27 mouse cellular contexts compared by ENCODE assay signal in genomic region chr6:43434365-43434764, GRCm38 (mm10).
DNase-seq lines count a peak whose midpoint lies in the region; ATAC-seq and TF ChIP-seq lines count a peak whose summit lies in the region.
"Had no signal": no experiment of that assay in that cellular context is flagged by ENCODE, and none has a peak within 500 bp of the region (broad histone marks: within the 10 kb centered on the region; RNA-seq: fewer than 3 reads in every experiment).

No protein-coding gene starts in this region.

- CTCF ChIA-PET in Patski (lab: Charles Lee) = no interaction called here

- no peak overlapping the region for H3K9ac ChIP-seq in MEL (ENCODE audit: control insufficient read depth, low read depth, low read length, poor library complexity, severe bottlenecking)
- H3K9ac ChIP-seq in heart, adult 2 months (ENCODE audit: low read depth, low read length) = no peak overlapping the region
- H3K9ac ChIP-seq: embryonic facial prominence, embryonic 12.5 days; forebrain, embryonic 12.5 days had no signal

- intact Hi-C loops in heart, adult 2 months (cut with DNase I) = no loop called here

- in situ Hi-C loops in Patski (cut with MboI; ENCODE audit: low pct_unique_long_range_greater_than_20kb) = no loop called here

- peak; percentile 18 for DNase-seq in MEL (ENCODE audit: low read depth, low spot score)
- peak; percentile 43 for DNase-seq in Muller cell, postnatal 12 days (ENCODE audit: inconsistent ontology term)
- peak; percentile 13 for DNase-seq in Patski (ENCODE audit: low read depth, low spot score)
- DNase-seq in fibroblast of lung, adult 2 months (ENCODE audit: low read depth) = peak; percentile 49
- no peak for DNase-seq in heart, adult 2 months
- no peak for DNase-seq in embryo, embryonic 10 days (ENCODE audit: low spot score)
- DNase-seq: adrenal gland, adult 2 months; adrenal gland, postnatal 10 days; adrenal gland, postnatal 25 days; B cell, adult 2 months; cerebellum, adult 11 months; cerebellum, adult 18-20 months; cerebellum, adult 8-10 months; cerebellum, adult 9-11 months; cerebellum, postnatal 14 days; cerebellum, postnatal 36 days had no signal

- POLR2A ChIA-PET in Patski (lab: Charles Lee) = no interaction called here

- H3K27me3 ChIP-seq in MEL (ENCODE audit: control insufficient read depth in 1 of 2, insufficient read depth in 2 of 2, low read length in 2 of 2) (no peaks in the 10 kb centered on the region), Patski (no peaks in the 10 kb centered on the region)
- no peaks in the 10 kb centered on the region for H3K27me3 ChIP-seq in heart, adult 2 months (ENCODE audit: control insufficient read depth, insufficient read depth, low read length)
- H3K27me3 ChIP-seq: CH12.LX; embryonic facial prominence, embryonic 12.5 days; forebrain, embryonic 12.5 days had no signal

- H3K9me3 ChIP-seq in MEL (replicated peaks; ENCODE audit: insufficient read depth, low read length) = no peaks in the 10 kb centered on the region
- H3K9me3 ChIP-seq: embryonic facial prominence, embryonic 10.5 days; embryonic facial prominence, embryonic 12.5 days; forebrain, embryonic 10.5 days; forebrain, embryonic 12.5 days; G1E had no signal

- 86% methylated on average over 1 of the region's 1 CpGs for WGBS in heart, adult 2 months

- TF ChIP-seq RAD21 in MEL (IDR thresholded peaks at IDR 0.05; ENCODE audit: low read depth, low read length) = no peak

- no peak for TF ChIP-seq POLR2A in MEL (IDR thresholded peaks at IDR 0.05; ENCODE audit: control insufficient read depth in 1 of 2, insufficient read depth in 1 of 2, low read depth in 1 of 2, low read length in 2 of 2, poor library complexity in 1 of 2)
- no peak for TF ChIP-seq POLR2A in heart, adult 2 months (IDR thresholded peaks at IDR 0.05; ENCODE audit: insufficient read depth, low read depth, low read length)

- H3K27ac ChIP-seq in MEL (ENCODE audit: control insufficient read depth, low read depth, low read length) = no peak overlapping the region
- no peak overlapping the region for H3K27ac ChIP-seq in heart, adult 2 months
- H3K27ac ChIP-seq: embryonic facial prominence, embryonic 10.5 days; embryonic facial prominence, embryonic 12.5 days; forebrain, embryonic 10.5 days; forebrain, embryonic 12.5 days had no signal

- peaks cover 0 to 5% of the 10 kb centered on the region in 2 experiments; a peak in 2 of 4 replicates for H3K36me3 ChIP-seq in MEL (ENCODE audit: control insufficient read depth in 1 of 2, insufficient read depth in 2 of 2, low read length in 2 of 2)
- no peaks in the 10 kb centered on the region for H3K36me3 ChIP-seq in heart, adult 2 months (ENCODE audit: control insufficient read depth, insufficient read depth, low read length)
- H3K36me3 ChIP-seq: embryonic facial prominence, embryonic 10.5 days; embryonic facial prominence, embryonic 12.5 days; forebrain, embryonic 10.5 days; forebrain, embryonic 12.5 days; G1E had no signal

- ATAC-seq in Patski = peak; percentile 56
- no peak for ATAC-seq in erythroblast, adult 5-6 weeks (replicated peaks; ENCODE audit: low FRiP score, poor library complexity, severe bottlenecking)
- ATAC-seq in granulocyte monocyte progenitor cell, adult 5-6 weeks (replicated peaks; ENCODE audit: poor library complexity, severe bottlenecking) = no peak
- ATAC-seq: CD4-positive, CD25-positive, alpha-beta regulatory T cell, adult 4 months; forebrain, embryonic 14.5 days; forebrain, embryonic 16.5 days had no signal

- H3K79me2 ChIP-seq in MEL (ENCODE audit: control insufficient read depth, insufficient read depth, low read length, poor library complexity) = no peaks in the 10 kb centered on the region
- no peaks in the 10 kb centered on the region for H3K79me2 ChIP-seq in heart, adult 2 months (replicated peaks; ENCODE audit: control insufficient read depth, insufficient read depth, low read length)

- no peak for TF ChIP-seq CTCF in MEL (IDR thresholded peaks at IDR 0.05 in 2 of 3, conservative IDR thresholded peaks at IDR 0.05 in 1 of 3; ENCODE audit: control insufficient read depth in 1 of 3, insufficient read depth in 1 of 3, low read depth in 2 of 3, low read length in 3 of 3, poor library complexity in 1 of 3, severe bottlenecking in 1 of 3)
- no peak for TF ChIP-seq CTCF in Patski (IDR thresholded peaks at IDR 0.05)
- TF ChIP-seq CTCF in heart, adult 2 months (IDR thresholded peaks at IDR 0.05) = no peak

- no peaks in the 10 kb centered on the region for H3K4me1 ChIP-seq in MEL (ENCODE audit: control insufficient read depth in 1 of 2, insufficient read depth in 2 of 2, low read length in 2 of 2)
- H3K4me1 ChIP-seq in heart, adult 2 months (ENCODE audit: control insufficient read depth, insufficient read depth, low read length) = no peaks in the 10 kb centered on the region
- H3K4me1 ChIP-seq: embryonic facial prominence, embryonic 10.5 days; embryonic facial prominence, embryonic 12.5 days; forebrain, embryonic 12.5 days had no signal

- no peak for TF ChIP-seq EP300 in MEL (IDR thresholded peaks at IDR 0.05; ENCODE audit: low read depth in 1 of 2, low read length in 2 of 2)
- no peak for TF ChIP-seq EP300 in heart, adult 2 months (IDR thresholded peaks at IDR 0.05; ENCODE audit: insufficient read depth, low read depth, low read length)

- H3K4me3 ChIP-seq in MEL (ENCODE audit: control insufficient read depth in 1 of 2, insufficient read depth in 1 of 2, low read depth in 2 of 2, low read length in 2 of 2) = no peak overlapping the region
- no peak overlapping the region for H3K4me3 ChIP-seq in heart, adult 2 months
- H3K4me3 ChIP-seq: embryonic facial prominence, embryonic 10.5 days; embryonic facial prominence, embryonic 12.5 days; forebrain, embryonic 10.5 days; forebrain, embryonic 12.5 days had no signal

TF ChIP-seq in MEL, 35 proteins besides CTCF, POLR2A, EP300 and RAD21:
- TF ChIP-seq ZMIZ1 (IDR thresholded peaks at IDR 0.05; ENCODE audit: low read depth, low read length) = no peak
- no peak for TF ChIP-seq NRF1 (IDR thresholded peaks at IDR 0.05; ENCODE audit: insufficient read depth, low read depth, low read length, poor library complexity, severe bottlenecking)
- TF ChIP-seq E2F4 (IDR thresholded peaks at IDR 0.05; ENCODE audit: borderline replicate concordance, low read depth, low read length) = no peak
- no peak for TF ChIP-seq ELF1 (IDR thresholded peaks at IDR 0.05; ENCODE audit: low read depth, low read length)
- no peak for TF ChIP-seq USF2 (IDR thresholded peaks at IDR 0.05; ENCODE audit: borderline replicate concordance in 1 of 2, insufficient read depth in 1 of 2, low read depth in 1 of 2, low read length in 2 of 2)
- TF ChIP-seq POLR2AphosphoS2 (IDR thresholded peaks at IDR 0.05; ENCODE audit: low read length) = no peak
- no peak for TF ChIP-seq UBTF (IDR thresholded peaks at IDR 0.05; ENCODE audit: borderline replicate concordance, insufficient read depth, low read depth, low read length)
- no peak for TF ChIP-seq BHLHE40 (IDR thresholded peaks at IDR 0.05; ENCODE audit: borderline replicate concordance, low read depth, low read length)

Comparison
In these comparisons a context has a peak if more than half of its experiments do, and no peak if none do; other contexts are left out.
1. DNase-seq: peak in MEL (single experiment), Muller cell, postnatal 12 days (single experiment), Patski (single experiment) and fibroblast of lung, adult 2 months (single experiment); none in heart, adult 2 months (0 of 2) and embryo, embryonic 10 days (single experiment).